In the genomic region with DNA sequence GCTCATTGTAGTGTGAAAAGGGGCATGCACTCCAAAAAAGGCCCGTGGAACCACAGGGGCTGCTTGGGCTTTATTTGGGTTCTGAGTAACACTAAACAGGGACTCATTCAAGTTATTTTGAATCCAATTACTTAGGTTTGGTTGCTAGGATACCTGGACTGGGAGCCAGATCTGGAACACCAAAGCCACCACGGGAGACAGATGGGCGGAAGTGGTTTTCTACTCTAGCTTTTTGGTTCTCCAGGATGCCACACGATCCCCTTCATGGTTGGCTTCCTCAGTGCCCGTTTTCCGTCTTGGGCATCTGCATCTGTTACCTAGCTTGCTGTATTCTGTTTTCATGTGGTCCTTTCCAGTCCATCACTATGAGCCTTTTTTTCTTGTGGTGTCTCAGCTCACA, we compare ENCODE assay signal across 11 mouse cellular contexts. TPM values are rescaled to one million over a fixed set of nuclear protein-coding genes. Genes with fewer than 3 reads are reported as not detected.
A peak's percentile ranks its signal among the peaks of the same experiment; 100 is the strongest.
DNase-seq lines count a peak whose midpoint lies in the region.
"Had no signal": no experiment of that assay in that cellular context is flagged by ENCODE, and none has a peak within 500 bp of the region (broad histone marks: within the 10 kb centered on the region; RNA-seq: fewer than 3 reads in every experiment).

No protein-coding gene starts in this region.

- intact Hi-C loops in left cerebral cortex, postnatal 14 days (cut with DNase I), result no loop called here

- DNase-seq in left cerebral cortex, adult 18-20 months (ENCODE audit: low spot score in 2 of 2), result peak; percentile 33 to 46
- no peak for DNase-seq in left cerebral cortex, adult 11 months (ENCODE audit: low spot score)
- peak; percentile 83 for DNase-seq in cerebellum, adult 9-11 months
- DNase-seq in left cerebral cortex, postnatal 14 days (ENCODE audit: low spot score in 2 of 2), result peak; percentile 52 to 67
- no peak for DNase-seq in adrenal gland, adult 2 months
- no peak for DNase-seq in heart, adult 18-20 months
- no peak for DNase-seq in adrenal gland, postnatal 36 days
- DNase-seq: gastrocnemius, postnatal 14 days; kidney, postnatal 25 days; lung, postnatal 14 days; thymus, postnatal 25 days had no signal

RNA-seq across cellular contexts. Expression of a gene that starts 30.1 kb away (rescaled TPM):
- 1 to 10 TPM; 1.8 to 2.0 TPM for total RNA-seq in left cerebral cortex, adult 18-20 months (2021)
- total RNA-seq in left cerebral cortex, postnatal 14 days (2021), result 1 to 10 TPM in 1 of 2 experiments, under 1 TPM in 1; 0.88 to 1.2 TPM
- under 1 TPM in 1 of 2 experiments, not detected in 1; 0.28 TPM for total RNA-seq in adrenal gland, adult 2 months (2021)
- polyA plus RNA-seq in adrenal gland, adult 2 months (2012; rRNA removed), result 1.3 and 1.5 TPM in 2 replicates
- total RNA-seq in heart, adult 18-20 months (2021), result not detected
- under 1 TPM; 0.36 to 0.43 TPM for total RNA-seq in adrenal gland, postnatal 36 days (2021)
- total RNA-seq: gastrocnemius, postnatal 14 days had no signal

RNA-seq across cellular contexts. Expression of a gene that starts 30.9 kb away (rescaled TPM):
- 10 to 100 TPM; 96.2 to 97.5 TPM for total RNA-seq in left cerebral cortex, adult 18-20 months (2021)
- total RNA-seq in left cerebral cortex, postnatal 14 days (2021), result 100 to 1,000 TPM; 102 to 107 TPM
- 10 to 100 TPM in 1 of 2 experiments, 1 to 10 TPM in 1; 7.6 to 11.8 TPM for total RNA-seq in adrenal gland, adult 2 months (2021)
- 5.7 and 6.2 TPM in 2 replicates for polyA plus RNA-seq in adrenal gland, adult 2 months (2012; rRNA removed)
- 1 to 10 TPM; 3.0 to 4.0 TPM for total RNA-seq in heart, adult 18-20 months (2021)
- total RNA-seq in adrenal gland, postnatal 36 days (2021), result 10 to 100 TPM in 1 of 2 experiments, 1 to 10 TPM in 1; 5.9 to 10.5 TPM

Comparison
In these comparisons a context has a peak if more than half of its experiments do, and no peak if none do; other contexts are left out.
1. DNase-seq: peak in left cerebral cortex, adult 18-20 months (2 of 2), cerebellum, adult 9-11 months (single experiment) and left cerebral cortex, postnatal 14 days (2 of 2); none in left cerebral cortex, adult 11 months (single experiment), adrenal gland, adult 2 months (single experiment), heart, adult 18-20 months (0 of 2) and adrenal gland, postnatal 36 days (0 of 2).
2. RNA of a gene that starts 30.9 kb away (total RNA-seq): 102 to 107 TPM in left cerebral cortex, postnatal 14 days and 96.2 to 97.5 TPM in left cerebral cortex, adult 18-20 months; 7.6 to 11.8 TPM in adrenal gland, adult 2 months, 5.9 to 10.5 TPM in adrenal gland, postnatal 36 days and 3.0 to 4.0 TPM in heart, adult 18-20 months; every median in the first group is over 4 times any median in the second.